Mouse (Mus musculus) embryonic stem cell, embryonic (primary cell): Measurements from ENCODE around the gene Nav2.

Experiments
- CTCF ChIA-PET, 4 experiments: fragments of 300-600 bp in 2 of 4; fragments of 350-600 bp in 2 of 4; sonication (Branson Sonifier 250); formaldehyde crosslinking; loops; one replicate each; lab custom pipeline; 2022; ENCODE audit warnings: inconsistent platforms in 2 of 4; lab: Charles Lee
- POLR2A ChIA-PET, 4 experiments: fragments of 300-600 bp in 2 of 4; fragments of 350-600 bp in 2 of 4; sonication (Branson Sonifier 250); formaldehyde crosslinking; loops; one replicate each; lab custom pipeline; 2022; ENCODE audit warnings: antibody characterized with exemption in 4 of 4, inconsistent platforms in 1 of 4; lab: Charles Lee

The Nav2 gene

GRCm38 (mm10) chr7:49392180-49392579 lies 483.7 kb downstream of the Nav2 start:
- CTCF ChIA-PET: no interaction called here
- POLR2A ChIA-PET: interaction anchor here in 2 of 4 experiments (0.5 to 0.9 kb wide), 3 partner anchors 11 to 155 kb away, joined by 3 read pairs; no protein-coding TSS in a partner anchor

- CTCF ChIA-PET: no interaction called here
- POLR2A ChIA-PET: no interaction called here
Measured at GRCm38 (mm10) chr7:49392834-49393233, 484.3 kb downstream of the Nav2 start.

- ChIA-PET CTCF (no interaction called here), POLR2A (no interaction called here)
Measured at GRCm38 (mm10) chr7:49393857-49394256, 485.3 kb downstream of the Nav2 start.

- CTCF ChIA-PET: no interaction called here
- POLR2A ChIA-PET: interaction anchor here in 1 of 4 experiments (1.0 kb wide), 1 partner anchor 48 kb away, joined by 4 read pairs; no protein-coding TSS in a partner anchor
Measured at GRCm38 (mm10) chr7:49396202-49396601, 487.7 kb downstream of the Nav2 start.

GRCm38 (mm10) chr7:49397441-49398003 lies 489.0 kb downstream of the Nav2 start:
- POLR2A ChIA-PET: interaction anchor here in 1 of 4 experiments (1.4 kb wide), 1 partner anchor 50 kb away, joined by 3 read pairs; no protein-coding TSS in a partner anchor
- CTCF ChIA-PET: interaction anchor here in 1 of 4 experiments (0.5 kb wide), 1 partner anchor 37 kb away, joined by 11 read pairs; no protein-coding TSS in a partner anchor

GRCm38 (mm10) chr7:49398020-49398516 lies 489.6 kb downstream of the Nav2 start:
- POLR2A ChIA-PET: interaction anchor here in 1 of 4 experiments (1.4 kb wide), 1 partner anchor 50 kb away, joined by 3 read pairs; no protein-coding TSS in a partner anchor
- CTCF ChIA-PET: interaction anchor here in 2 of 4 experiments (0.5 to 1.1 kb wide), 3 partner anchors 15 to 37 kb away, joined by 3 to 11 read pairs (median 3); no protein-coding TSS in a partner anchor

- CTCF ChIA-PET: interaction anchor here in 2 of 4 experiments (0.6 to 1.2 kb wide), 5 partner anchors 10 to 220 kb away, joined by 3 to 10 read pairs (median 3); no protein-coding TSS in a partner anchor
- POLR2A ChIA-PET: interaction anchor here in 2 of 4 experiments (0.6 to 2.2 kb wide), 3 partner anchors 51 to 580 kb away, joined by 3 to 11 read pairs (median 5); no protein-coding TSS in a partner anchor
Measured at GRCm38 (mm10) chr7:49399314-49399713, 490.8 kb downstream of the Nav2 start.

GRCm38 (mm10) chr7:49400463-49400862 lies 491.9 kb downstream of the Nav2 start:
- ChIA-PET POLR2A (interaction anchor here in 2 of 4 experiments (0.6 to 2.2 kb wide), 5 partner anchors 31 to 289 kb away, joined by 3 to 11 read pairs (median 4); no protein-coding TSS in a partner anchor), CTCF (interaction anchor here in 3 of 4 experiments (0.5 to 1.7 kb wide), 7 partner anchors 23 to 352 kb away, joined by 3 to 12 read pairs (median 4); no protein-coding TSS in a partner anchor)

GRCm38 (mm10) chr7:49402526-49402925 lies 494.0 kb downstream of the Nav2 start:
- POLR2A ChIA-PET: interaction anchor here in 1 of 4 experiments (0.6 kb wide), 1 partner anchor 230 kb away, joined by 4 read pairs; no protein-coding TSS in a partner anchor
- CTCF ChIA-PET: interaction anchor here in 1 of 4 experiments (1.6 kb wide), 1 partner anchor 270 kb away, joined by 3 read pairs; no protein-coding TSS in a partner anchor

- ChIA-PET POLR2A (interaction anchor here in 1 of 4 experiments (1.1 to 1.2 kb wide), 2 partner anchors 65 to 80 kb away, joined by 3 read pairs; no protein-coding TSS in a partner anchor), CTCF (interaction anchor here in 1 of 4 experiments (0.6 kb wide), 1 partner anchor 162 kb away, joined by 3 read pairs; no protein-coding TSS in a partner anchor)
Measured at GRCm38 (mm10) chr7:49407688-49408087, 499.2 kb downstream of the Nav2 start.

- CTCF ChIA-PET: interaction anchor here in 3 of 4 experiments (0.7 to 1.5 kb wide), 4 partner anchors 13 to 283 kb away, joined by 3 to 4 read pairs (median 4); no protein-coding TSS in a partner anchor
- POLR2A ChIA-PET: interaction anchor here in 2 of 4 experiments (1.1 to 1.6 kb wide), 2 partner anchors 66 to 163 kb away, joined by 3 read pairs; no protein-coding TSS in a partner anchor
Measured at GRCm38 (mm10) chr7:49408625-49409024, 500.1 kb downstream of the Nav2 start.

GRCm38 (mm10) chr7:49409265-49409664 lies 500.7 kb downstream of the Nav2 start:
- ChIA-PET CTCF (interaction anchor here in 3 of 4 experiments (0.6 to 1.5 kb wide), 5 partner anchors 14 to 284 kb away, joined by 3 to 8 read pairs (median 4); no protein-coding TSS in a partner anchor), POLR2A (interaction anchor here in 1 of 4 experiments (1.6 kb wide), 1 partner anchor 164 kb away, joined by 3 read pairs; no protein-coding TSS in a partner anchor)

GRCm38 (mm10) chr7:49410188-49410587 lies 501.7 kb downstream of the Nav2 start:
- ChIA-PET POLR2A (interaction anchor here in 3 of 4 experiments (0.6 to 1.6 kb wide), 3 partner anchors 29 to 165 kb away, joined by 3 to 6 read pairs (median 4); no protein-coding TSS in a partner anchor), CTCF (interaction anchor here in 2 of 4 experiments (1.1 to 1.5 kb wide), 2 partner anchors 15 to 68 kb away, joined by 3 read pairs; no protein-coding TSS in a partner anchor)

- ChIA-PET CTCF (interaction anchor here in 2 of 4 experiments (0.6 to 1.1 kb wide), 2 partner anchors 68 to 183 kb away, joined by 3 read pairs; no protein-coding TSS in a partner anchor), POLR2A (no interaction called here)
Measured at GRCm38 (mm10) chr7:49410892-49411291, 502.4 kb downstream of the Nav2 start.

GRCm38 (mm10) chr7:49411803-49412202 lies 503.3 kb downstream of the Nav2 start:
- CTCF ChIA-PET: no interaction called here
- POLR2A ChIA-PET: interaction anchor here in 1 of 4 experiments (0.7 kb wide), 1 partner anchor 452 kb away, joined by 3 read pairs; no protein-coding TSS in a partner anchor

GRCm38 (mm10) chr7:49415131-49415530 lies 506.6 kb downstream of the Nav2 start:
- CTCF ChIA-PET: interaction anchor here in 2 of 4 experiments (0.8 to 1.3 kb wide), 3 partner anchors 11 to 290 kb away, joined by 3 to 4 read pairs (median 3); no protein-coding TSS in a partner anchor

GRCm38 (mm10) chr7:49415716-49416115 lies 507.2 kb downstream of the Nav2 start:
- POLR2A ChIA-PET: interaction anchor here in 1 of 4 experiments (1.1 kb wide), 1 partner anchor 12 kb away, joined by 3 read pairs; no protein-coding TSS in a partner anchor
- CTCF ChIA-PET: interaction anchor here in 1 of 4 experiments (1.0 to 1.3 kb wide), 2 partner anchors 10 to 17 kb away, joined by 3 to 4 read pairs; no protein-coding TSS in a partner anchor

More at GRCm38 (mm10) chr7:49415131-49415530, 506.6 kb downstream of the Nav2 start:
- POLR2A ChIA-PET: no interaction called here

GRCm38 (mm10) chr7:49418841-49419240 lies 510.3 kb downstream of the Nav2 start:
- POLR2A ChIA-PET: no interaction called here
- CTCF ChIA-PET: no interaction called here
